Mouse (Mus musculus) myocyte (in vitro differentiated cells): ENCODE results near the gene Dlgap4.

Source experiments
- CEBPB ChIP-seq: IDR thresholded peaks from 2 replicates; pipeline ENCODE4 v1.6.1; 2011; ENCODE audit warnings: mild to moderate bottlenecking, moderate library complexity; ENCODE audit not compliant: poor library complexity, insufficient read depth, severe bottlenecking
- E2F4 ChIP-seq: IDR thresholded peaks from one replicate; pipeline ENCODE4 v1.6.1; 2011; ENCODE audit warnings: mild to moderate bottlenecking, control low read depth, moderate library complexity; ENCODE audit not compliant: insufficient read depth
- MAX ChIP-seq: IDR thresholded peaks from one replicate; pipeline ENCODE4 v1.6.1; 2011; ENCODE audit warnings: low read depth, mild to moderate bottlenecking, control low read depth
- MYOD1 ChIP-seq, 3 experiments: IDR thresholded peaks; one replicate each; pipeline ENCODE4 v1.6.1; 2011; ENCODE audit warnings: control low read depth in 2 of 3, low read depth in 2 of 3, mild to moderate bottlenecking in 2 of 3, moderate library complexity in 1 of 3; ENCODE audit not compliant: insufficient read length in 2 of 3, control insufficient read depth in 1 of 3
- MYOG ChIP-seq, 3 experiments: IDR thresholded peaks; one replicate each; pipeline ENCODE4 v1.6.1; 2011; ENCODE audit warnings: control low read depth in 2 of 3, low read depth in 2 of 3, mild to moderate bottlenecking in 2 of 3; ENCODE audit not compliant: insufficient read length in 2 of 3, control insufficient read depth in 1 of 3, insufficient read depth in 1 of 3
- POLR2A ChIP-seq: IDR thresholded peaks from one replicate; pipeline ENCODE4 v1.6.1; 2011; ENCODE audit warnings: low read depth, mild to moderate bottlenecking, control low read depth, moderate library complexity; ENCODE audit not compliant: insufficient read length
- POLR2AphosphoS2 ChIP-seq: IDR thresholded peaks from one replicate; pipeline ENCODE4 v1.6.1; 2011; ENCODE audit warnings: low read depth, control low read depth; ENCODE audit not compliant: insufficient read length
- REST ChIP-seq: IDR thresholded peaks from one replicate; pipeline ENCODE4 v1.6.1; 2011; ENCODE audit warnings: mild to moderate bottlenecking, control low read depth, moderate library complexity; ENCODE audit not compliant: insufficient read depth, insufficient read length
- SRF ChIP-seq: IDR thresholded peaks from one replicate; pipeline ENCODE4 v1.6.1; 2011; ENCODE audit warnings: low read depth; ENCODE audit not compliant: control insufficient read depth, insufficient read length
- TCF12 ChIP-seq: IDR thresholded peaks from one replicate; pipeline ENCODE4 v1.6.1; 2011; ENCODE audit warnings: mild to moderate bottlenecking, control low read depth; ENCODE audit not compliant: poor library complexity, insufficient read depth, severe bottlenecking
- TCF3 ChIP-seq: IDR thresholded peaks from one replicate; pipeline ENCODE4 v1.6.1; 2011; ENCODE audit warnings: low read depth, control low read depth; ENCODE audit not compliant: insufficient read length
- USF1 ChIP-seq: IDR thresholded peaks from one replicate; pipeline ENCODE4 v1.6.1; 2011; ENCODE audit warnings: low read depth, mild to moderate bottlenecking, control low read depth, moderate library complexity

DNA sequence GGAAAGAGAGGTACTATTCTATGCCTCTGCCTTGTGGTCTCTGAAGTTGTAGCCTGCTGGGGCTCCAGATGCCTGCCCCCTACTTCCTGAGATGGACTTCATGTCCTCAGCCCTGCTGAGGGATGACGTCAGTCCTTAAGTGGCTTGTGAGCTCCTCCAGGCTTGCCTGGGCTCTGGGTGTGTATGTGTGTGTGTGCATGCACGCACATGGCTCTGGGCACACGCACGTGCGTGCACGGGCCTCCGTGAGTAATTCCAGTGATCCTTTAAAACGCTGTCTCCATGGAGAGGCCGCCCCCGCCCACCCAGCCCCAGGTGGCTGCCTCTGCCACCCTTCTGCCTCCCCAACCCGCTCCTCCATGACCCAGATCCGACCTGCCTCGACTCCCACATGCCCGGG lies 72.5 kb downstream of the Dlgap4 start:
- TF ChIP-seq CEBPB (no peak), USF1 (no peak), E2F4 (no peak), POLR2A (no peak), MYOG (IDR thresholded peaks at IDR 0.05; ENCODE audit: control insufficient read depth in 1 of 3, insufficient read depth in 1 of 3, insufficient read length in 2 of 3, low read depth in 2 of 3) (no peak), MAX (no peak), TCF3 (no peak), POLR2AphosphoS2 (no peak), SRF (no peak), TCF12 (no peak), REST (no peak), MYOD1 (IDR thresholded peaks at IDR 0.05; ENCODE audit: control insufficient read depth in 1 of 3, insufficient read length in 2 of 3, low read depth in 2 of 3) (no peak)
